Mouse (Mus musculus): ENCODE measurements around the gene Pramef8. TPM values are rescaled to one million over a fixed set of nuclear protein-coding genes. Genes with fewer than 3 reads are reported as not detected.
"Not testable (repeated sequence)": the region's sequence is repeated elsewhere in the genome, so short reads cannot be mapped to it uniquely, and the experiment has no call there.

Gene Pramef8
- 10 to 100 TPM; 13.2 to 17.9 TPM for total RNA-seq (2021)
- long read RNA-seq, experiment 1, transcript Pramef8-201 (4 exons, 3,260 nt) = major isoform, 11 of 12 reads
- long read RNA-seq, experiment 1, partial matches to known transcripts = 0 of 12 reads
- long read RNA-seq, experiment 1, other reads (novel, unspliced or antisense) = 1 of 12 reads
- long read RNA-seq, experiment 2, transcript Pramef8-201 (4 exons, 3,260 nt) = major isoform, 21 of 26 reads
- long read RNA-seq, experiment 2, partial matches to known transcripts = 2 of 26 reads
- long read RNA-seq, experiment 2, other reads (novel, unspliced or antisense) = 1 of 26 reads

GRCm38 (mm10) chr4:143412219-143413092 is at the start of gene Pramef8:
TSS of gene Pramef8 (plus strand) at chr4:143412426.
- DNase-seq (ENCODE audit: low spot score in 2 of 2) = peak; percentile 68 to 78

- no peak for DNase-seq (ENCODE audit: low spot score in 2 of 2)
Observed at GRCm38 (mm10) chr4:143366415-143367041, 45.7 kb upstream of the Pramef8 start.

- no peak for DNase-seq (ENCODE audit: low spot score in 2 of 2)
Observed at GRCm38 (mm10) chr4:143379480-143379879, 32.7 kb upstream of the Pramef8 start.

GRCm38 (mm10) chr4:143379931-143380715 is 32.1 kb upstream of the Pramef8 start:
- no peak for DNase-seq (ENCODE audit: low spot score in 2 of 2)

DNA sequence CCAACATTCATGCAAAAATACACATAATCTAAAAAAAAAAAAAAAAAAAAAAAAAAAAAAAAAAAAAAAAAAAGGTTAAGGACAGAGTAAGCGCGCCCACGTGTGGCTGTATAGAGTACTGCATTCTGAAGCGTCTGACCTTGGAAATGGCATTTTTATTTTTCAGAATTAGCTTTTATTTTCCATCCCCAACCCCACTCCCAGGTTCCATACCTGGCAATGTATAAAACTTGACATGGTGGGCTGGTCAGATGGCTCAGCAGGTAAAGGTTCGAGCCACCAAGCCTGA is 31.6 kb upstream of the Pramef8 start:
- DNase-seq (ENCODE audit: low spot score in 2 of 2) = no peak

DNA sequence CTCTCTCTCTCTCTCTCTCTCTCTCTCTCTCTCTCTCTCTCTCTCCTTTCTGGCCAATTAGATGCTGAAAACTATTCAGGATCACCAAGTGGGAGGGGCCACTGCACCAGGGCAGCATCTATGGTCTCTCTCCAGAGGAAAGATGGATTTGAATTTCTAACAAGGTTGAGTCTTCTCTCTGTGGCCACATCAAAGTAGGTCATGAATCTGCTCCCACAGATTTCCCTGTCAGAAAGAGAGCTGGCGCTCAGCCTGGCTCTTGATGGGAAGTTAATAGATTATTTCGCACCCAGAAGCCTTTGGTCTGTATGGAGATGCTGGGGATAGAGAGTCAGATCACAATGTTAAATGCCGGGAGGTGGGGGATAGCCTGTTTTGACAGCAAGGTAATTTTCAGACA is 30.1 kb upstream of the Pramef8 start:
- no peak for DNase-seq (ENCODE audit: low spot score in 2 of 2)

GRCm38 (mm10) chr4:143383646-143384045 is 28.6 kb upstream of the Pramef8 start:
- no peak for DNase-seq (ENCODE audit: low spot score in 2 of 2)

DNA sequence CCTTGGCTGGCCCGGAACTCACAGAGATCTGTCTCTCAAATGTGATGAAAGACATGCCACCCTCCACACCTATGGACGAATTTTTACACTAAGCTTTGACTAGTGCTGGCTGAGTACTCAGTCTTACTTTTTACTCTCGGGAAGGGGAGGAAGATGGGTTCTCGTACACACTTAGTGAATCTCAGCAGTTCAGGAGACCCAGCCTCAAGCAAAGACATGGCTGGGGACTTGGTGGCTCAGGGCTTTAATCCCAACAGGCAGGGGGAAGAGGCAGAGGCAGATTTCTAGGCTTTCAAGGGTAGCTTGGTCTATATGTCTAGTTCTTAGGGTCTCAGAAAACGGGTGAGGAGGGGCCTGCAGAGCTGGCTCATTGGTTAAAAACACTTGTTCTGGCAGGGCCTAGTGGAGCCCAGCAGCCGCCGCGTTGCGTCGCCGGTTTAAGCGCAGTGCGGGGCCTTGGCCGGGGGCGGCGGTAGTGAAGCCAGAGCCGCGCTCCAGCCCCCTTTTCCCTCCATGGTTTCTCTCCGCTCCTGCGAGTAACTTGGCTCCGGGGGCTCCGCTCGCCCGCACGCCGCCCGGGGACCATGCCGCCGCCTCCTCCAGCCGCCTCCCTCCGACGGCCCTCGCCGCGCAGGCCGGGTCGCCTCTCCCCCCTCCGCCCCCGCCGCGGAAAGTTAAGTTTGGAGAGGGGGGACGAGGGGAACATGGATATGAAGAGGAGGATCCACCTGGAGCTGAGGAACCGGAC is 23.1 kb upstream of the Pramef8 start:
- no peak for DNase-seq (ENCODE audit: low spot score in 2 of 2)

- DNase-seq (ENCODE audit: low spot score in 2 of 2) = no peak
Observed at GRCm38 (mm10) chr4:143394181-143394580, 18.0 kb upstream of the Pramef8 start, which contains the start of gene Pramel1. TSS of gene Pramel1 (plus strand) at chr4:143394428.

DNA sequence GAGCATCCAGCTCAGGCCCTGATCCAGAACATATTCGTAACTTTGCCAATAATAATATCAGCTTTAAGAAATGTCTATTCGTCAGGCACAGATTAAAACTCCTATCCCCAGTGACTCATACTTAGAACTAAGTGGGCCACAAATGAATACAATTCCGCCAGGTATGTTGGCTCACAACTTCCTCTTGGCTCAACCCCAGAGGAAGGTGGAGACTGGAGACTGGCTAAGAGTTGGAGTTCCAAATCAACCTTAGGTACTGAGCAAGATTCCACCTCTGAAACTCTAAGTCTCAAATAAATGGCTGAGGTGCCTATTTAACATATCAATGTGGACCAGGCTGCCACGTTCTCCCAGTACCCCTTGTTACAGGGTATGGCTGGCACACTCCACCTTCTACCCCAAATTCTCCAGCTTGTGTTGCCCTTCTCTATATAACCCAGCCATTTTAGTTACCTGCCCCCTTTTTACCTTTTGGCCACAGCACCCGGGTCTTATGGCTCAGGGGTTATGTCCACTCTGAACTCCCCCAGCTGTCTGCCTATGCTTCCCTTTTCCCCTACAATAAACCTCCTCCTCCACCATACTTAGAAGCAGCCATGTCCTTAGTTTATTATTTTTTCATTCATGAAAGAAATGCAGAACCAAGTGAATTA is 534 bp upstream of the Pramef8 start:
- DNase-seq (ENCODE audit: low spot score in 2 of 2) = no peak

DNA sequence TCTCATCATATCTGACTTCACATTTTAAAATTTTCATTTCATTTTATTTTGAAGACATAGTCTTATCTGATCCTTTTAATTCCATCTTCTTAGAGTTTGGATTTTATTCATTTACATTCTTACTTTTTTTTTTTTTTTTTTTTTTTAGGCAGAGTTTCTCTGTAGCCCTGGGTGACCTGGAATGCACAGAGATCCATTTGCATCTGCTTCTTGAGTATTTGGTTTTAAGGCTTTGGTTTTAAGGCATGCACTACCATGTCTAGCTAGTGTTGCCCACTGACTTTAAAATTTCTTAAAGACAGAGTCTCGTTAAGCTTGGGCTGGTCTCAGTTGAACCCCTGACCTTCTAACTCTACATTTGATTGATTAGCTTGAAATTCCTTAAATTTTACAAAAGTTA is 1.4 kb downstream of the Pramef8 start:
- no peak for DNase-seq (ENCODE audit: low spot score in 2 of 2)

DNA sequence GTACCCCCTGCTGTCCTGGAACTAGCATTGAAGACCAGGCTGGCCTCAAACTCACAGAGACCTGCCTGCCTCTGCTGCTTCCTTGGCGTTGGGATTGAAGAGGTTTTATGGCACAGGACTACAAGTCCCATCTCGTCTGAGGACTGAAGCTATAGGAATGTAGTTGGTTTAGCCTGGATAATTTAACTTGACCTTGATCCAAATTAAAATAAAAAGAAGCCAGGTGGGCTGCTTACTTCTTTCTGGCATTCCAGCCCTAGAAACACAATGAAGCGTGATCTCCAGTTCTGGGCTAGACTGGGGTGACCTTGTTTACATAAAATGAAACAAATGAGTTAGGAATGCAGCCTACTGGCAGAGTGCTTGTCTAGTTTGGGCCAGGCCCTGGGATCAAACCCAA is 1.9 kb downstream of the Pramef8 start:
- DNase-seq (ENCODE audit: low spot score in 2 of 2) = no peak

DNA sequence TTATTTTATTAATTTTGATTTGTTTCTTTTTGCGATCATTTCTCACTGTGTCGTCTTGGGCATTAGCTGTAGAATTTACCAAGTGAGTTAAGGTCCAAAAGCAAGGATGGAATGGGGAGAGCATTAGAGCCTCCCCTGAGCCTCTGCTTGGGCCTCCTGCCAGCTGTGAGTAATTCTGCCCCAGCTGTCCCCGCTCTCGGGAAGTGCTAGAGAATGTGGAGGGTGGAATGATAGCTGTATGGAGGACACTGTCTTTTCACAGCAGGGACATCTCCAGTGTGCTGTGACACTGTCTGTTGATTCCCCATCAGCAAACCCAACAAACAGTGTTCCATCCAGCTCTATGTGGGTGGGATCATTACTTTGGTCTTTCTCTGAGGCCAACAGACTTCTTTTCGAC is 14.5 kb downstream of the Pramef8 start:
- DNase-seq (ENCODE audit: low spot score in 2 of 2) = not testable (repeated sequence)

DNA sequence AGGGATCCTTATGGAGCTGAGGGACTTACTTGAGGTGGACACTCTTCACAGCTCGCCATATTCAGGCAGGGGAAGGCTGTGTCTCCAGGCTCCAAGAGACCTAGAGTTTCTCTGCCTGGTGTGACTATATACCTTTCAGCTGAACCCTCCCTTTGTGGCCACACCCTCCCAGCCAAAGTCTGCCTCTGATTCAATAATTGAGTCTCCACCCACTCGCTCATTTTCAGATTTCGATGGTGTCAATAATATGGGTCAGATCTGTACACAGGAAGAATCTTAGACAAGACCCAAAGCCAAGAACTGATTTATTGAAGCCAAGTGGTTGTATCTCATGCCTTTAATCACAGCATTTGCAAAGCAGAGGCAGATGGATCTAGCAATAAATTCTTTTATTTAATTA is 38.0 kb downstream of the Pramef8 start, which contains the start of gene Oog4:
Gene Oog4, minus strand, starts transcription at position 101 of the 400 bp plus-strand sequence.
- DNase-seq (ENCODE audit: low spot score in 2 of 2) = no peak

Other genes starting within 250 kb of the Pramef8 start
- 10 to 100 TPM; 32.1 to 33.9 TPM for gene Prdm2, start 199.4 kb upstream of the Pramef8 start, total RNA-seq (2021)
- gene Pdpn, start 112.9 kb upstream of the Pramef8 start, total RNA-seq (2021) = 10 to 100 TPM; 11.1 to 14.8 TPM
- not detected for gene Lrrc38, start 62.7 kb upstream of the Pramef8 start, total RNA-seq (2021)
- gene Pramel1, start 18.0 kb upstream of the Pramef8 start, total RNA-seq (2021) = not detected
- gene Oog4, start 37.9 kb downstream of the Pramef8 start, total RNA-seq (2021) = not detected
- gene Gm13043, start 98.9 kb downstream of the Pramef8 start, total RNA-seq (2021) = not detected
- gene Gm13040, start 123.5 kb downstream of the Pramef8 start, total RNA-seq (2021) = not detected
- gene BC080695, start 139.3 kb downstream of the Pramef8 start, total RNA-seq (2021) = not detected
- not detected for gene Gm13057, start 139.3 kb downstream of the Pramef8 start, total RNA-seq (2021)
- not detected for gene Gm13083, start 202.6 kb downstream of the Pramef8 start, total RNA-seq (2021)
- not detected for gene Gm13088, start 244.8 kb downstream of the Pramef8 start, total RNA-seq (2021)

Data from adrenal gland, postnatal 4 days (tissue).